Mouse (Mus musculus) thymus, postnatal 25 days (tissue): ENCODE data around the gene Nlgn3.
"Not testable (repeated sequence)": the region's sequence is repeated elsewhere in the genome, so short reads cannot be mapped to it uniquely, and the experiment has no call there.

Experiments used
- DNase-seq: peaks from one replicate; pipeline ENCODE4 v3.0.0; 2022

Nlgn3 gene

DNA sequence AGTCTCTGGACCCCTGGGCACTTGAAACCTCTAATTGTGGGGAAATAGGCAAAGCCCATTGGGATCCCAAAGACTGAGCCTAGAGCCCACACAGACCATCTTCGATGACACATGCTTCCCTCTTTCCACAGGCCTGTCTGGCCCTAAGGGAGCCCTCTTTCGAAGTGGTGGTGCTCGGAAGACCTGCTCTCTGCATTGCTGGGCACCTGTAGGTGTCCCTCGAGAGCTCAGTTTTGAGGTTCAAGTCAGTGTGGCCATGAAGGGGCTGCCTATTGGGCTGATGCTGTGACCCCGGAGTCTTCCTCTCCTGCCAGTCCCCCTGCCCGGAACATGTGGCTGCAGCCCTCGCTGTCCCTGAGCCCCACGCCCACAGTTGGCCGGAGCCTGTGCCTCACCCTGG, 2.7 kb downstream of the Nlgn3 start:
- DNase-seq: no peak

DNA sequence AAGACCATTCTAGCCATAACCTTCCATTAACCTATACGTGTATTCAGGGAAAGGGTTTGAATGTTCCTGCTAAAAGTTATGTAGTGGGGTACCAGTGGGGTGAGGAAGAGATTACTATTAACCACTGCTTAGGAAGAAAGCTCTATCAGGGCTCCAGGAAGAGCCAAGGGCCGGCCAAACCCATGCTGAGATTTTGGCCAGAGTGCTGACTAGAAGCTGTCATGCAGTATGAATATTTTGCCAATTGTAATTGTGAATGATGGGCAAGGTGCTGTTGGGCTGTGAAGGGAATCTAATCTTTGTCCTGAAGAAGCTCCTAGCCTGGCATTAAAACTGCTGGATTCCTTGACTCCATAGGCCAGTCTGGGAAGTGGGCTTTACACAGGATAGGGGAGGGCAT, 5.7 kb downstream of the Nlgn3 start:
- DNase-seq: no peak

DNA sequence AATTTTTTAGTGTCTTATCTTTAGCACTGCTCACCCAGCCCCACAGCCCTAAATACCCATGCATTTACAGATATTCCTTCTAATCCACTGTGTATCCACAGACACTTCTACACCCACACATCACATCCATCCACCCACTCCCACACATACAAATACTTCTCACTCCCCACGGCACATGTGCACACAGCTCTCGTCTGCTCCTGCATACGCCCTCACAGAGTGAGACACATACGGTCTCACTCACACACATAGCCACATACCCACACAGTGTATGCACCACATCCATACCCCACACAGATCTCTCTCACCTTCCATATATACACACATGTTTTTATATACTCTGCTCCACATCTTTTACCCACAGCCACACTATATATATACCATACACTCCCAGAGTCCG, 10.3 kb downstream of the Nlgn3 start:
- no peak for DNase-seq

DNA sequence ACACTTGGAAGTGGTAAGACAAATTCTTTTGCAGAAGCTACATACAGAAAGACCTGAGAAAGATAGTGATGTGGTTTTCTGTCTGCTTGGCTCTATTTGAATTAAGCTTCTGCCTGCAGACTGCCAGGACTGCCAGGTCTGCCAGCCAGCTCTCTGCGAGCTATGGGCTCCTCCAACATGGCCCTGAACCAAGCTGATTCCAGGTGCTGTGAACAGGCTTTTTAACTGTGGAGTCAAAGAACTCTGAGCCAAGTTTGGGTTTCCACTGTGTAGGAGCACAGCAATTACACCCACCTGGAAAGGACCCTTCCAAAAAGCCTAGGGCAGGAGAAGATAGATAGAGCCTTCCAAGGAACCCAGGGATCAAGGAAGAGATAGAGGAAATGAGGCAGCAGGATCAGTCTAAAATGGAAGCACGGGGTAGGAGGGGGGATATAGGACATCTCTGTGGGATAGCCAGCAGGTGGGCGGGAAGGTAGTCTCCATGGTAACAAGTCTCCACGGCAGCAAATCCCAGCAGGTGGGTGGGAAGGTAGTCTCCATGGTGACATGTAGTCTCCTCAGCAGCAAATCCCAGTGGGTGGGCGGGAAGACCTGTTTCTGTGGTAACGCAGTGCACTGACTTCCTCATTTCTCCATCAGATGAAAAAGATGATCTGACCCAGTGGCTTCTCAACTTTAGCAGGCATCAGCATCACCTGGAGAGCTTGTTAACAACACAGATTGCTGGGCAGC, 14.8 kb downstream of the Nlgn3 start:
- no peak for DNase-seq

DNA sequence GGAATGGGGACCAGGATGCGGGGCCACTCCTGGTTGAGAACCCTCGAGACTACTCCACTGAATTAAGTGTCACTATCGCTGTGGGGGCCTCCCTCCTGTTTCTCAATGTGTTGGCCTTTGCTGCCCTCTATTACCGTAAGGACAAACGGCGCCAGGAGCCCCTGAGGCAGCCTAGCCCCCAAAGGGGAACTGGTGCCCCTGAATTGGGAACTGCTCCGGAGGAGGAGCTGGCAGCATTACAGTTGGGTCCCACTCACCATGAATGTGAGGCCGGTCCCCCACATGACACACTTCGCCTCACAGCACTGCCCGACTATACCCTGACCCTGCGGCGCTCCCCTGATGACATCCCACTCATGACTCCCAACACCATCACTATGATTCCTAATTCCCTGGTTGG, 20.8 kb downstream of the Nlgn3 start:
- no peak for DNase-seq

DNA sequence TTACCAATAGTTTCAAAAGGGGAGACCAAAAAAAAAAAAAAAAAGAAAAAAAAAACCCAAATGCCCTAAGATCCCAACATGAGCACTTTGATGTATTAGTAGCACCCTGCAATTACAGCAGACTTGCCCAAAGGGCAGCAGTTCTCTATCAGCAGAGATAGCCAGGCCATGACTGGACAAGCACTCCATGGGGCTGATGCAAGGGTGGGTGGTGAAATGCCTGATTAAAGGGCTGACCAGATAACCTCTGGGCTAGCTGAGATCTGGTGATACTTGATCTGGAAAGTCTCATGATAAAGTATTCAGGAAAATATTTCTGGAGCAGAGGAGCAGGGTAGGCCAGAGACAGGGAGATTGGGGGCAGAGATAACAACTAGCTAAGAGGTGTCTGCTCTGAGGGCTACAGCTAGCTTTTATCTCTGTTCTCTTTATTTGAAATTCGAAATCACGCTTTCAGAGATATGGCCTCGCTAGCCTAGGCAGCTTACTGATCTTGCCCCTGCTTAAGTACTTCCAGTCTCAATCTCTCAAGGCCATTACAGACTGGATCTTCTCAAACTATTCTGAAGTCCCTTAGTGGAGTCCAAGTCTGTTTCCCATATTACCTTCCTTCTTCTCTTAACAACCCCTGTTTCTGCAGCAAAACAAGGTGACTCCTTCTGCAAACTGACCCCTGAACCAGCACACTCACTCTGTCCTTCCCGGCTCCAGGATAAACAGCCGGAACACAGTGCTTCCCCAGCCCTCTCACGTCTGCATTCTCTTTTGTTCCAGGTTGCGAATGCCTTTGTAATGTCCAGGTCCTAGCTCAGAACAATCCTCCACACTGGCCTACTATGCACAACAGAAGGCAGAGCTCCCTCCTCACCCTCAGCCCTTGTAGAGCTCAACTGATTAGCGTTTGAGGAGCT, 27.3 kb downstream of the Nlgn3 start:
- no peak for DNase-seq

DNA sequence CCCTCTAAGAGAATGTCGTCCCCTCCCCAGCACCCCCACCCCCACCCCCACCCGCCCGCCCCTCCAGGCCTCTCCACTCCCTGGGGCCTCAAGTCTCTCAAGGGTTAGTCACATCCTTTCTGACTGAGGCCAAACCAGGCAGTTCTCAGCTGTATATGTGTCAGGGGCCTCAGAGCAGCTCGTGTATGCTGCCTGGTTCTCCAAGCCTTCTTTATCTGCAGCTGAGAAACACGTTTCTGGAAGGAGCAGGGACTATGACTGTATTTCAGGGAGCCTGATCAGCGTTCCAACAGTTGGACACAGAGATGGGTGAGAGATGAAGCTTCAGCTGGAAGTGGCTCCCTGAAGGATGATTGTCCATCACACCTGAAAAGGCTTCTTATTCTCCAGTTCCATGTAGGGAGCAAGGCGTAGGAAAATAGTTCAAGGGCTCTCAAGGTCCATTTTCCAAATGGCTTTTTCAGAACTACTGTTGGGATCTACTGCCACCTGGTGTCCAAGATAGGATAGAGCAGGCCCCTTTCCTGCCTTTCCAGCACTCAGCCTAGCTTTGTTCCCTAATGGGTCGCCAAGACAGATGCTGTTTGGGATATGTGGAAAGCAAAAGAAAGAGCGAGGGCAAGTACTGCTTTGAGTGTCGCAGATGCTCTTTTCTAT, 30.5 kb downstream of the Nlgn3 start:
- DNase-seq: peak; percentile 44

DNA sequence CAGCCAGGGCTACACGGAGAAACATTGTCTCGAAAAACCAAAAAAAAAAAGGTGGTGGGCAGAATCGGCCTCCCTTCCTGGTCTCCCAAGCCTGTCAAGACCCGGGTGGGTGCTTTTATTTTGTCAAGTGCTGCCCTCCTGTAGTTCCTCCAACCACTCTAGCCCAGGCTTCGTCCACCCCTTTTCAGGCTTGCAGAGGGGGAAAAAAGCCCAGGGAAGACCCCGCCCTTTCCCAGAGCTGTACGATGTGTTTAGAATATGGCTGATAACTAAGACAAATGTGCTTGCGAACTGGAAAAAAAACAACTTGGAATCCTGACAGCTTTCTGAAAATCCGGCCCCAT, 33.0 kb downstream of the Nlgn3 start:
- DNase-seq: no peak

DNA sequence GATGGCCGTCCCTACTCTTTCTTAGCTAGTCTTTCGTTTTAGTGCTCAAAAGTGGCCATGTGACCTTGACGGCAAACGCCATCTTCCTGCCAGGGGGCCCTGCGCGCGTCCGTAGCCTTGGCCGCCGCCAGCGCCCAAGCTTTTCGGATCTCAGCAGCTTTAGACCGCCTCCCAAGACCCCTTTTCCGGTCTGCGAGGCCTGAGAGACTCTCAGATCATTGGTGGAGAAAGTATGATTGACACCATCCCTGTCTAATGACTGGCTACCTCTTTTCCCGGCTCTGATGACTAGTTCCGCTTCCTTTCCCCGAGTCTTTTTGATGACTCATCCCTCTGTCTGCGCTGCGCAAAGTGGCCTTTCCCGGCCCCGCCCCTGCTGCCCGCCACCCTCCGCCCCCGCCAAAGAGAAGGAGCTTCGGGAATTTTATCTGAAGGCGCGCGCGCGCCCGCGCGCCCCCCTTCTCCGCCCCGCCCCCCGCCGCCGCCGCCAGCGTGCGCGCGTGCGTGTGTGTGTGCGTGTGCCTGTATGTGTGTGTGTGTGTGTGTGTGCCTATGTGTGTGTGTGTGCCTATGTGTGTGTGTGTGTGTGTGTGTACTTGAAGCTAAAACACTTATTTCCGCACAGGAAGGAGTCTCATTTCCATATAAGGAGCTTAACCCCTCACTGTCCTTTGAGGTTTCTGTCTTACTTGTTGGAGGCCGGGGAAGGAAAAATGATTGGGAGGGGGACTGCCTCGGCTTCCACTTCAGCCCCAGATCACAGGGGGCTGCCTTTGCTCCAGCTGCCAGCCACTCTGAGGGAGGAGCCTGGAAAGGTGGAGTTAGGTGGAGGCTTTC, 33.6 kb downstream of the Nlgn3 start:
- DNase-seq: peak; percentile 80

DNA sequence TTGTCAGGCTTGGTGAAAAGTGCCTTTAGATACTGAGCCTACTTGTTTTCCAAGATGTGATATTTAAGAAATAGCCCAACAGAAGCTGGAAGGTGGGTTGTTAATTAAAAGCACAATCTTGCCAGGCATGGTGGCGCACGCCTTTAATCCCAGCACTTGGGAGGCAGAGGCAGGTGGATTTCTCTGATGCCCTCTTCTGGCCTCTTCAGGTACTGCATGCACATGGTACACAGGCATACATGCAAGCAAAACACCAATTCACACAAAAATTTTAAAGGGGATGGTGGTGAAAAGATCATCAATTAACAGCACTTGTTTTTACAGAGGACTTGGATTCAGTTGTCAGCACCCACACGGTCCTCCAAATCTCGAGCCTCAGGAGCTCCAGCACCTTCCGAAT, 35.6 kb downstream of the Nlgn3 start:
- peak; percentile 53 for DNase-seq

DNA sequence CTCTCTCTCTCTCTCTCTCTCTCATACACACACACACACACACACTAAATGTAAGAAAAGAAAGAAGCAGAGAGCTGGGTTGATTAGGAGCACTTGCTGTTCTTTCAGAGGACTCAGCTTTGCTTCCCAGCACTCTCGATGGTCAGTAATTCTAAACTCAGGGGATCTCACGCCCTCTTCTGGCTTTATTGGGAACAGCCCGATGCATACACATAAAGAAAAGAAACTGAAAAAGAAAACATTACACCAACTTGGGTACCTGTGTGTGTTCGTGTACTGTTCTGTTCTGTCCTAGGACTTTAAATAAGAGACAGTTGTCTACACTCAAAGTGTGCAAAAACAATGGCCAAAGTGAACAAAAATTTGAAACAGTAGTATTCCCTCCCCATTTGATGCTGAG, 39.7 kb downstream of the Nlgn3 start:
- no peak for DNase-seq

DNA sequence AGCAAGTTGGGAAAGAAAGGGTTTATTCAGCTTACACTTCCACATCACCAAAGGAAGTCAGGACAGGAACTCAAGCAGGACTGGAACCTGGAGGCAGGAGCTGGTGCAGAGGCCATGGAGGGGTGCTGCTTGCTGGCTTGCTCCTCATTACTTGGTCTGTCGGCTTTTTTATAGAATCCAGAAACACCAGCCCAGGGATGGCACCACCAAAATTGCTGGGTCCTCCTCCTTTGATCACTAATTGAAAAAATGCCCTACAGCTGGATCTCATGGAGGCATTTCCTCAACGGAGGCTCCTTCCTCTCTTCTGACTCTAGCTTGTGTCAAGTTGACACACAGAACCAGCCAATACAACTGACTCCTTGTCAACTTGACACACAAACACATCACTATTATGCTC, 43.9 kb downstream of the Nlgn3 start:
- not testable (repeated sequence) for DNase-seq

DNA sequence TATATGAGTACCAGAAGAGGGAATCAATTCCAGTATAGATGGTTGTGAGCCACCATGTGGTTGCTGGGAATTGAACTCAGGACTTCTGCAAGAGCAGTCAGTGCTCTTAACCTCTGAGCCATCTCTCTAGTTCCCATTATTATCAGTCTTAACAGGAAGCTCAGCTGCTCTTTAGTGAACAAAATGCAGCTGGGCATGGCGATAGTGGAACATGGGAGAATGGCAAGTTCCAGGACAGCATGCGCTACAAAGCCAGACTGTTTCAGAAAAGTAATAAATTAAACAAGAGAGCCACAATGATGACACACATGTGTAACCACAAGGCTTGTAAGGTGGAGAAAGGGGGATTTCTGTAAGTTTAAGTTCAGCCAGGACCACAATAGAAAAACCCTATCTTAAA, 46.5 kb downstream of the Nlgn3 start:
- DNase-seq: no peak

DNA sequence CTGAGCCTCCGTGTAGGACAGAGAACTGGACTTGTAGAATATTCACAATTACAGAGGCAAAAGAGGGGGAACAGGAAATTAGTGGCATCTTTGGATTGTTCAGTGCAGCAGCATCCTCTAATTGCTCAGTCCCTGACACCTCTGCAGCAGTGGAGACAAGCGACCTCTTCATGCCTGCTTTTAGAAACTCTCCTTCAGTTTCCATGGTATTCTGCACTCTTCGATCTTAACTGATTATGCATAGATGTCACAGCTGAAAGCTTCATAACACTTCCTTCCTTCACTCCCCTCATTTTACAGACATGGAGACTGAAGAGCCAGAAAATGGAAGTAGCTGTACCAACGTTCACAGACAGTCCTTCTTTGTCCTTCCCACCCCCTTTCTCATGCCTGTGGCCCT, 47.5 kb downstream of the Nlgn3 start:
- no peak for DNase-seq

DNA sequence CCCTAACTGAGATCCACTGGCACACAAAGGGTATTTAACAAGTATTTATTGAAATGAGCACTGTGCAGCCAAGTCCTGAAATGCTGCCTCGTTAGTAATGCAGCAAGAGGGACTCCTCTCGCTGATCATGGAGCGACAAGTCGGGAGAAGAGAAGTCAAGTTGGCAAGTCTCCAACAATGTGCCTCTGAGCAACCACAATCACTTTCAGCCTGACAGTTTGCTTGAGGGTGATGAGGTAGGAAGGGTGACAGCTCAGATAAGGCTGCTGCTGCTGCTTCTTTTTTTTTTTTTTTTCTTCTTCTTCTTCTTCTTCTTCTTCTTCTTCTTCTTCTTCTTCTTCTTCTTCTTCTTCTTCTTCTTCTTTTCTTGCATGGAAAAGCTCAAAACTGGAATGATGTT, 52.2 kb downstream of the Nlgn3 start:
- no peak for DNase-seq

DNA sequence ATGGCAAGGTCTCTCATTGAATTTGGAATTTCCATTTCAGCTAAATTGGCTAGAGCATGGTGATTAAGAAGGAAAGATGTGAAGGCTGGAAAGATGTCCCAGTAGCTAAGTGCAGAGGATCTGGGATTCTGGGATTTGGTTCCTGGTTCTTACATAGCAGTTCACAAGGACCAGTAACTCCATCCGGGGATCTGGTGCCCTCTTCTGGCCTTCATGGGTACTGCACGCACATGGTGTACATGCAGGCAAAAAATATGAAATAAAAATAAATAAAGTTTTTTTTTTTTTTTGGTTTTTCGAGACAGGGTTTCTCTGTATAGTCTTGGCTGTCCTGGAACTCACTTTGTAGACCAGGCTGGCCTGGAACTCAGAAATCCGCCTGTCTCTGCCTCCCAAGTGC, 59.9 kb downstream of the Nlgn3 start:
- peak; percentile 8 for DNase-seq

DNA sequence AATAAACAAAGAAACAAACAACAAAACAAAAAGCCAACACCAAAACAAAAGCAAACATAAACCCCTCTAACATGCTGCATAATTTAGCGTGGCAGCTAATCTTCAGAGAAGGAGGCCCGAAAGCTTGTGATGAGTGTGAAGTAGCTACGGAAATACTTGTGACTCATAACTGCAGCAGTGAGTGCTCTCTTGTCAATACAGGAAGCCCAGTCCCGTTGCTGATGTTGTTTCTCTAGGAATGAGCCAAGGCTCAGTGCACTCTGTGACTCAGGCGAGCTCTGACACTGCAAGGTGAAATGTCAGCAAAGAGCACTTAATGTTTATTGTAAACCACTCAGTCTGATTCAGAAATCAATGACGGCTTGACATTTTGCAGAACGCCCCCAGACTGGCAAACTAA, 70.0 kb downstream of the Nlgn3 start:
- DNase-seq: no peak

DNA sequence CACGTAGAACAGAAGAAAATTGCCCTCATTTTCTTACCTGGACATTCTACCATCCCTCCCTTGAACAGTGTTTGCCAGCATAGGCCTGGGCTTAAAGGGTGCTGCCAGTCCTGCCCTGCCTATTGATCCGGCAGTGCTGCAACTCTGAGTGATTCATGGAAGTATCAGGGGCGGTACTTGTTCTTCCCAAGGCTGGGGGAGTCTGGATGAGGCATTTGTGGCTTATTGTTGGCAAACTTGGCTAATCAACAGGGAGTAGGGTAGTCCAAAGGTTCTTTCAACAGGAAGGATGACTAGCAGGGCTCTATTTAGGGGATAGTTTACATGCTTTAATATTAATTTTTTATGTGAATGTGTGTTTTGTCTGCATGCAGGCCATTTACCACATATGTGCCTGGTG, 71.6 kb downstream of the Nlgn3 start:
- no peak for DNase-seq

DNA sequence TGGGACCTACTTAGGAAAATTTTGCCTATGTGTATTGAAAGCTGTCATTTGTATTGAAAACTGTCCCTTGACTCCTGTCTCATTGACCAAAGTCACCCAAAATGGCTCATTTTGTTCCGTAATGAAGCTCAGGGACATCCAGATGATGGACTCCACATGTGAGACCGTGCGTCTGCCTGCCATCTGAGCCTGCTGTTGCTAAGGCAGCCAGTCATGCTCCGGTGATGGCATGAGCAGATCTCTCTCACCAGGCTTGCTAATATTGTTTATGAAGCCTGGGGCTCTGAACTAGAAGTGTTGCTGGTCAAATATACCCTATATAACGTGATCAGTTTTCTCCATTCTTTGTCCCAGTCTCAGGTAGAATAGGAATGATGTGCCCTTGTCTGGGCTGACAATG, 74.0 kb downstream of the Nlgn3 start:
- no peak for DNase-seq
